Mouse (Mus musculus) cerebellum, adult 11 months (tissue): ENCODE measurements around the gene Ssxb3.
"Not testable (repeated sequence)": the region's sequence is repeated elsewhere in the genome, so short reads cannot be mapped to it uniquely, and the experiment has no call there.

ENCODE experiments used
- DNase-seq: peaks from one replicate; pipeline ENCODE4 v3.0.0; 2022

The Ssxb3 gene

DNA sequence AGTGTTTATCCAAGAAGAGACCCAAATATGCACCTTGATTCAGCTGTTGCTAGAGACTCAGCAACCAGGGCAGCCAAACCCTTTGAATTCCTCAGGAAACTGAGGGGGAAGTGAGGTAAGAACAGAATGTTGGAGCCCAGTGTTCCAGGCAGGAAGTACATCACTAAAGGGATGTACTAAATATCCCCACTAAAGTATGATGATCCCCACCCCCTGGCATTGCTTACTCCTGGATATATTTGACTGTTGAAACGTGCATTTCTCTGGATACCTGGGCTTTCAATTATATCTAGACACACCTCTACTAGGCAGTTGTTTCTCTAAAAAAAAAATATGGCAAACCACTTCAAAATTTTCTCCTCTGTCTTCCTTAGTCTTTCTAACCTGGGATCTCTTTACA lies at the start of gene Ssxb3:
Gene Ssxb3, minus strand, starts transcription at position 101 of the 400 bp plus-strand sequence.
- not testable (repeated sequence) for DNase-seq

DNA sequence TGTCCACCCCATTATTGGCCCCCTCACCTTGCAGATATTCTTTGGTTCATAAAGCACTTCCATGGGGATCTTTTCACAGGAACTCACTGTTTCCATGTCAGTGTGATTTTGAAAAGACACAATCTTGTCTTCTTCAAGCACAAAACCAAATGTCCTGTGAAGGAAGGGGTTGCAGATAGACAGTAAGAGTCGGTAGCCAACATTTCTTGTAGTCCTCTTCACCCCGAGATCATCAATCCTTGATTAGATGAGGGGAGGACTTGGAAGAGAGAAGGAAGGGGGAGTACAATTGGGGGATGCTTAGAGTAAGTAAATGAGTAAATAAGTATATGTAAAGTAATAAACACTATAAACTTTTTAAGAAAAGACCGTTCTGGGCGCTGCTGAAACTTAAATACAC lies 43.5 kb downstream of the Ssxb3 start, which contains the start of gene Ssxb6:
Gene Ssxb6, minus strand, starts transcription at position 101 of the 400 bp plus-strand sequence.
- DNase-seq, result not testable (repeated sequence)
